Mouse (Mus musculus) megakaryocyte, embryonic 14.5 days (primary cell): ENCODE measurements at regions not wholly inside any gene's neighbourhood (a gene's known extent, or its start where the extent isn't known, plus 50 kb on each side); places are given as distances from the start of the nearest gene placed in this dataset.

Source experiments
- FLI1 ChIP-seq: IDR thresholded peaks from 2 replicates; pipeline ENCODE4 v1.6.1; 2012; ENCODE audit warnings: low read length, inconsistent platforms, mixed read lengths
- GATA1 ChIP-seq: IDR thresholded peaks from 3 replicates; pipeline ENCODE4 v1.6.1; 2012; ENCODE audit warnings: mixed read lengths, low read length, inconsistent platforms, borderline replicate concordance

GRCm38 (mm10) chr2:34086130-34086529 lies 198.4 kb upstream of the Mvb12b start:
- TF ChIP-seq GATA1: no peak
- no peak for TF ChIP-seq FLI1
